Mouse (Mus musculus) lung, postnatal 0 days (tissue): ENCODE measurements around the gene Gm5580.
"Not testable (repeated sequence)": the region's sequence is repeated elsewhere in the genome, so short reads cannot be mapped to it uniquely, and the experiment has no call there.

Experiments used
- CTCF ChIP-seq: IDR thresholded peaks from 2 replicates; pipeline ENCODE4 v1.5.1; 2016; ENCODE audit warnings: antibody characterized with exemption, mild to moderate bottlenecking
- EP300 ChIP-seq: IDR thresholded peaks from 2 replicates; pipeline ENCODE4 v1.6.1; 2016; ENCODE audit warnings: antibody characterized with exemption, mild to moderate bottlenecking, control low read depth

DNA sequence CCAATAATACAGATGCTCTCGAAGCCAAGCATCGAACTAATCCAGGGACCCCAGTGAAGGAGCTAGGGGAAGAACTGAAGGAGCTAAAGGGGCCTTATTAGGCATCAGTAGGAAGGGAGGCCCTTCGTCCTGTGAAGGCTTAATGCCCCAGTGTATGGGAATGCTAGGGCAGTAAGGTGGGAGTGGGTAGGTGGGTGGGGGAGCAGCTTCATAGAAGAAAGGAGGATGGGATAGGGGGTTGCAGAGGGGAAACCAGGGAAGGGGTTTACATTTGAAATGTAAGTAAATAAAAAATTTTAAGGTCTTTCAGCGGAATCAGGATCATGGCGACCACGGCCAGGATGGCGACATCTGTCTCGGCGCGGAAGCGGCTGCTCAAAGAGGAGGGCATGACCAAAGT lies at the start of gene Gm5580:
- TF ChIP-seq EP300, CTCF: not testable (repeated sequence)
